Mouse (Mus musculus) G1E (cell line): Measurements from ENCODE around the gene Pla2g15. TPM values are rescaled to one million over a fixed set of nuclear protein-coding genes. Genes with fewer than 3 reads are reported as not detected.

Experiments used
- ATAC-seq: 2 replicates; pipeline ENCODE4 v1.8.0; 2016; ENCODE audit warnings: mild to moderate bottlenecking; ENCODE audit not compliant: insufficient number of reproducible peaks, poor library complexity, low FRiP score, severe bottlenecking; ENCODE audit errors: extremely low read depth
- DNase-seq: peaks from one replicate; pipeline ENCODE4 v3.0.0; 2012; ENCODE audit warnings: low spot score
- H3K27me3 ChIP-seq: 2 replicates; pipeline ENCODE4 v1.6.1; 2012; ENCODE audit warnings: mild to moderate bottlenecking, low read length, inconsistent platforms; ENCODE audit not compliant: insufficient read depth
- H3K36me3 ChIP-seq: replicated peaks from 2 replicates; pipeline ENCODE3; 2012; ENCODE audit warnings: mild to moderate bottlenecking, inconsistent platforms
- H3K4me1 ChIP-seq: 2 replicates; pipeline ENCODE4 v1.6.1; 2012; ENCODE audit warnings: low read depth, low read length, inconsistent platforms, mixed read lengths; ENCODE audit not compliant: insufficient read depth
- H3K4me3 ChIP-seq: 2 replicates; pipeline ENCODE4 v1.5.1; 2012; ENCODE audit warnings: low read depth, mild to moderate bottlenecking, inconsistent platforms, low read length, moderate library complexity, mixed read lengths
- H3K9me3 ChIP-seq: replicated peaks from 2 replicates; pipeline ENCODE4 v1.6.1; 2012; ENCODE audit warnings: inconsistent platforms
- CTCF ChIP-seq: IDR thresholded peaks from 2 replicates; pipeline ENCODE4 v1.5.1; 2012; ENCODE audit warnings: low read depth, low read length, inconsistent platforms, mixed read lengths
- GATA1 ChIP-seq: IDR thresholded peaks from 2 replicates; pipeline ENCODE4 v1.6.1; 2012; ENCODE audit warnings: borderline replicate concordance, low read length, inconsistent platforms, mixed read lengths
- GATA2 ChIP-seq: IDR thresholded peaks from 2 replicates; pipeline ENCODE4 v1.6.1; 2012; ENCODE audit warnings: low read depth, low read length, inconsistent platforms, borderline replicate concordance
- POLR2AphosphoS5 ChIP-seq: IDR thresholded peaks from 2 replicates; pipeline ENCODE4 v1.6.1; 2012; ENCODE audit warnings: low read depth, low read length, inconsistent platforms; ENCODE audit not compliant: insufficient replicate concordance
- TAL1 ChIP-seq: conservative IDR thresholded peaks from 2 replicates; pipeline ENCODE4 v1.6.1; 2012; ENCODE audit warnings: low read depth, low read length, inconsistent platforms, mixed read lengths
- polyA plus RNA-seq: library from polyadenylated mRNA; stranded (reverse); fragments of >175 nt; gene quantifications from 2 replicates; pipeline ENCODE4 v1.2.3, GENCODE M21; 2012
- total RNA-seq, 2 experiments: library from RNA; stranded (forward) in 1 of 2; stranded (reverse) in 1 of 2; fragments of 200-1000 nt in 1 of 2; fragments of >200 nt in 1 of 2; fragmentation: Nextera tagmentation in 1 of 2; gene quantifications; 2 replicates each; pipeline ENCODE4 v1.2.3; 2014 to 2017

Pla2g15 gene
- total and polyA plus RNA-seq, 3 experiments, result 0.39 to 0.55 TPM; not detected in 1

DNA sequence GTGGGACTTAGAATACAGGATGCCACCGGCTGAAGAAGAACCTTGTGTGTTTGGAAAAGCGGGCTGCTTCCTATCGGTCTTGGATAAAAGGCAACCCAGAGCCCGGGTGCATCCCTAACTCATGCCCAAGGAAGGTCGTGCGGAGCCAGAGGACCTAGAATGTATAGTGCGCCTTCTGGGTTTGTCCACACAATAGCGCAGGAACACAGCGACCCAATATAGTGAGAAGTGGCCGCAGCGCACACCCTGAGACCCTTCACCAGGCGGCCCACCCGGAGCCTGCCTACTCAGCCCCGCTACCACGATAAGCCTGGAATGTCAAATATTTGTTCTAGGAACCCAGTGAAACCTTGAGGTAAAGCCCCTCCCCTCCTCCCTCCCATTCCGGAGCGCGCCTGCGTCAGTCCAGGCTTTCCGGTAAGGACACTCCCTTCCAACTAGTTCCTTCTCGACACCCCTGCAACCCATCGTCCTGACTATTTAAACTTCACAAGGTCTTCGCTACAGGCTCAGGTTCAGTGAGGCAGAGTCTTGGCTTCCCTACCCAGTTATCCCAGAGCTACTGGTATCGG is 12.2 kb upstream of the Pla2g15 start:
- Histone ChIP-seq H3K36me3 (peaks cover 15% of the 10 kb centered on the region), H3K9me3 (no peaks in the 10 kb centered on the region; the same call in 1 of the 2 replicates), H3K4me1 (peaks cover 42% of the 10 kb centered on the region), H3K27me3 (peaks cover 69% of the 10 kb centered on the region), H3K4me3 (peak overlapping the region; percentile 58; the same call in 1 of the 2 replicates)
- no peak for TF ChIP-seq CTCF
- no peak for TF ChIP-seq GATA2
- TF ChIP-seq TAL1, result no peak
- no peak for TF ChIP-seq POLR2AphosphoS5
- no peak for TF ChIP-seq GATA1
- ATAC-seq, result no peak
- DNase-seq, result no peak

DNA sequence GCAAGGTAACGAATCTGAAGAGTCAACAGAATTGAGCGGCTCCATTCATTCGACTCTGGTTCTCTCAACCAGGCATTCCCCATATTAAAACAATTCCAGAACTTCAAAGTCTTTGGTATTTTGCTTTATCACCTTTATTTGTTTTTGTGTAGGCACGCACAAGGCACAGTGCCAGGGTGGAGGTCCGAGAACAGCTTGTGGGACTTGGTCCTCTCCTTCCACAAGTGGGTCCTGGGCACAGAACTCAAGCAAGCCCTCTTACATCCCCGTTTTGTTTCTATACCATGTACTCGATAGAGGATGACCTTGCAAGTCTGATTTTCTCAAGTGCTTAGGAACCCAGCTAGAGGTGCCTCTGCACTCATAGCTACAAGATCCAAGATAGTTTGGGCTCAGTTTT is 11.6 kb upstream of the Pla2g15 start:
- peaks cover 42% of the 10 kb centered on the region for H3K4me1 ChIP-seq
- H3K4me3 ChIP-seq, result no peak overlapping the region
- H3K9me3 ChIP-seq, result no peaks in the 10 kb centered on the region; the same call in 1 of the 2 replicates
- no peak for ATAC-seq
- DNase-seq, result no peak
- no peak for TF ChIP-seq TAL1
- TF ChIP-seq GATA2, result no peak
- no peak for TF ChIP-seq POLR2AphosphoS5
- TF ChIP-seq CTCF, result no peak
- TF ChIP-seq GATA1, result no peak
- peaks cover 9% of the 10 kb centered on the region for H3K36me3 ChIP-seq
- H3K27me3 ChIP-seq, result peaks cover 69% of the 10 kb centered on the region

GRCm38 (mm10) chr8:106140191-106140590 is 10.0 kb upstream of the Pla2g15 start:
- Histone ChIP-seq H3K27me3 (peaks cover 72% of the 10 kb centered on the region), H3K9me3 (no peaks in the 10 kb centered on the region; the same call in 1 of the 2 replicates), H3K4me1 (peaks cover 42% of the 10 kb centered on the region), H3K4me3 (no peak overlapping the region), H3K36me3 (no peaks in the 10 kb centered on the region)
- TF ChIP-seq CTCF (no peak), POLR2AphosphoS5 (no peak), GATA1 (no peak), GATA2 (no peak), TAL1 (no peak)
- ATAC-seq (no peak), DNase-seq (no peak)

- Histone ChIP-seq H3K36me3 (no peaks in the 10 kb centered on the region), H3K4me1 (peaks cover 44% of the 10 kb centered on the region), H3K4me3 (no peak overlapping the region), H3K9me3 (no peaks in the 10 kb centered on the region; the same call in 1 of the 2 replicates), H3K27me3 (peaks cover 71% of the 10 kb centered on the region)
- TF ChIP-seq GATA1 (no peak), POLR2AphosphoS5 (no peak), CTCF (peak; percentile 82), TAL1 (no peak), GATA2 (no peak)
- peak; percentile 68 for DNase-seq
- ATAC-seq, result peak; percentile 68
Observed at GRCm38 (mm10) chr8:106140769-106141168, 9.4 kb upstream of the Pla2g15 start.

DNA sequence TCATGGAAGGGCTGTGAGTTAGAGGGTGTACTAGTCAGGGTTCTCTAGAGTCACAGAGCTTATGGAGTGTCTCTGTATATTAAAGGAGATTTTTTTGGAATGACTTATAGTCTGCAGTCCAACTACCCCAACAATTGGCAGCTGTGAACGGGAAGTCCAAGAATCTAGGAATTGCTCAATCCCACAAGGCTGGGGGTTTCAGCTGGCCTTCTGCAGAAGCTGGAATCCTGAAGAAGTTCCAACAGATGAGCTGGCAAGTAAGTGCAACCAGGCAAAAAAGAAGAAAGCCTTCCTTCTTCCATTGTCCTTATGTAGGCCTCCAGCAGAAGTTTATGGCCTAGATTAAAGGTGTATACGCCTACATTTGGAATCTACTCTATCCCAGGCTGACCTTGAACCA is 4.9 kb upstream of the Pla2g15 start:
- peaks cover 40% of the 10 kb centered on the region for H3K4me1 ChIP-seq

DNA sequence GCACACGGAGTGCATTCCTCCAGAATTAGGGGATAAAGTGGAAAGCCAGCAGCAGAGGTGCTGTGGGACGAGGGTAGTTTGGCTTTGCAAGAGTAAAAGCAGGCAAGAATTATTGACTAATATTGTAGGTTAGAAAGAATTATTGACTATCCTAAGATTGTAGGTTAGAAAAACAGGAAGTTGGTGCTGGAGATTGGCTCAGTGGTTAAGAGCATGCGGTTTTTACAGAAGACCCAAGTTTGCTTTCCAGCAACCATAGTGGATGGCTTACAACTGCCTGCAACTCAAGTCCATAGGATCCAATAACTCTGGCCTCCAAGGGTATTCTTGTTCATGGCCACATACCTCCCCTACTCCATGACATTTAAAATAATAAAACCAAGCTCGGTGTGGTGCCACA is 4.2 kb upstream of the Pla2g15 start:
- no peaks in the 10 kb centered on the region for H3K36me3 ChIP-seq
- ATAC-seq (no peak), DNase-seq (no peak)
- no peaks in the 10 kb centered on the region for H3K9me3 ChIP-seq
- peaks cover 44% of the 10 kb centered on the region for H3K4me1 ChIP-seq
- no peak overlapping the region for H3K4me3 ChIP-seq
- peaks cover 65% of the 10 kb centered on the region for H3K27me3 ChIP-seq
- no peak for TF ChIP-seq TAL1
- TF ChIP-seq GATA1, result no peak
- TF ChIP-seq CTCF, result no peak
- TF ChIP-seq POLR2AphosphoS5, result no peak
- no peak for TF ChIP-seq GATA2

More for the DNA sequence above, 4.9 kb upstream of the Pla2g15 start:
- DNase-seq (no peak), ATAC-seq (no peak)
- H3K27me3 ChIP-seq, result peaks cover 60% of the 10 kb centered on the region
- TF ChIP-seq TAL1 (no peak), GATA2 (no peak)
- no peaks in the 10 kb centered on the region for H3K9me3 ChIP-seq
- H3K4me3 ChIP-seq, result no peak overlapping the region
- H3K36me3 ChIP-seq, result no peaks in the 10 kb centered on the region
